Comparison of ENCODE assay signal across 21 mouse cellular contexts in the genomic region with DNA sequence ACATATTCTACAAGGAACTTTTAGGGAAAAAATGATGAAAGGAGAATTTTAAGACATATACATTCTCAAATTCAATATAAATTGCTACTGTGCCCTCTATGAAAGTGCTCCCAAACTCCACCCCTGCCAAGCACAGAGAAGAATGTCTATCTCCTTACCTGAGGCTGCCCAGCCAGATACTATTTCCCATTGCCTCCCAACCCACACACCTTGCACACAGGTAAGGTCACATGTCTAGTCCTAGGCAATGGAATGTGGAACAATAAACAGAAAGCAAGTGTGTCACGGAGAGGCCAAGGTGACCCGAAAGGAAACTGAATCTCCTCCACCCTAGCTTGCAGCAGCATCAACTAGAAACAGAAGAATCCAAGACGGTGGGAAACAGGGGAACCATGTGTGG. TPM values are rescaled to one million over a fixed set of nuclear protein-coding genes. Genes with fewer than 3 reads are reported as not detected.
"Had no signal": no experiment of that assay in that cellular context is flagged by ENCODE, and none has a peak within 500 bp of the region (broad histone marks: within the 10 kb centered on the region; RNA-seq: fewer than 3 reads in every experiment).

No protein-coding gene starts in this region.

- H3K4me3 ChIP-seq: limb, embryonic 10.5 days; limb, embryonic 13.5 days; liver, embryonic 12.5 days; liver, embryonic 15.5 days; lung, embryonic 15.5 days; megakaryocyte, embryonic 14.5 days; midbrain, embryonic 10.5 days; midbrain, embryonic 13.5 days; myocyte; neural tube, embryonic 13.5 days; stomach, embryonic 15.5 days had no signal

- H3K4me1 ChIP-seq: limb, embryonic 10.5 days; limb, embryonic 13.5 days; liver, embryonic 12.5 days; liver, embryonic 15.5 days; lung, embryonic 15.5 days; megakaryocyte, embryonic 14.5 days; midbrain, embryonic 10.5 days; midbrain, embryonic 13.5 days; neural tube, embryonic 13.5 days; stomach, embryonic 15.5 days had no signal

- H3K36me3 ChIP-seq: limb, embryonic 10.5 days; liver, embryonic 12.5 days; liver, embryonic 15.5 days; midbrain, embryonic 10.5 days; midbrain, embryonic 13.5 days; stomach, embryonic 15.5 days had no signal

- H3K27me3 ChIP-seq: limb, embryonic 13.5 days; liver, embryonic 15.5 days; lung, embryonic 15.5 days; midbrain, embryonic 13.5 days; neural tube, embryonic 13.5 days; stomach, embryonic 15.5 days had no signal

- H3K4me2 ChIP-seq: limb, embryonic 13.5 days; liver, embryonic 12.5 days; liver, embryonic 15.5 days; lung, embryonic 15.5 days; midbrain, embryonic 13.5 days; neural tube, embryonic 13.5 days; stomach, embryonic 15.5 days had no signal

- H3K9me3 ChIP-seq: limb, embryonic 10.5 days; limb, embryonic 13.5 days; liver, embryonic 12.5 days; liver, embryonic 15.5 days; lung, embryonic 15.5 days; megakaryocyte, embryonic 14.5 days; midbrain, embryonic 10.5 days; midbrain, embryonic 13.5 days; neural tube, embryonic 13.5 days; stomach, embryonic 15.5 days had no signal

- H3K27ac ChIP-seq: limb, embryonic 10.5 days; limb, embryonic 13.5 days; liver, embryonic 12.5 days; liver, embryonic 15.5 days; lung, embryonic 15.5 days; midbrain, embryonic 10.5 days; midbrain, embryonic 13.5 days; neural tube, embryonic 13.5 days; stomach, embryonic 15.5 days had no signal

- H3K9ac ChIP-seq: limb, embryonic 13.5 days; liver, embryonic 12.5 days; liver, embryonic 15.5 days; lung, embryonic 15.5 days; midbrain, embryonic 13.5 days; neural tube, embryonic 13.5 days; stomach, embryonic 15.5 days had no signal

- DNase-seq: liver; lung, postnatal 10 days; lung, postnatal 36 days; retina, postnatal 1 day; right cerebral cortex, postnatal 25 days; spleen, adult 18-20 months; thymus, adult 18-20 months; thymus, postnatal 36 days had no signal

- ATAC-seq: inflammation-experienced regulatory T-cells, adult 6 months; liver, embryonic 12.5 days; midbrain, embryonic 13.5 days; midbrain, embryonic 16.5 days had no signal

RNA-seq across cellular contexts. Expression of gene Nr4a3, which starts 22.0 kb away (rescaled TPM):
- polyA plus RNA-seq: liver, embryonic 12.5 days; liver, embryonic 15.5 days had no signal
